Mouse (Mus musculus): Measurements from ENCODE around the gene Usp31.

- no peak for TF ChIP-seq CTCF (IDR thresholded peaks at IDR 0.05; ENCODE audit: borderline replicate concordance, extremely low read depth, insufficient read depth, insufficient read length)
- TF ChIP-seq POLR2A (IDR thresholded peaks at IDR 0.05; ENCODE audit: borderline replicate concordance, extremely low read depth, insufficient read depth, insufficient read length, poor library complexity, severe bottlenecking): no peak
These were observed 30.7 kb upstream of the Usp31 start for GRCm38 (mm10) chr7:121737511-121738415.

All from brain, embryonic 14.5 days (tissue).